Mouse (Mus musculus) midbrain, postnatal 0 days (tissue): ENCODE data around the gene Gas2l1. TPM values are rescaled to one million over a fixed set of nuclear protein-coding genes. Genes with fewer than 3 reads are reported as not detected.

ENCODE experiments used
- ATAC-seq: fragments of 200-750 bp; cut with Nextera tagmentation; 2 replicates; pipeline ENCODE4 v1.8.0; 2017; ENCODE audit warnings: moderate number of reproducible peaks, mild to moderate bottlenecking, moderate TSS enrichment, moderate library complexity; ENCODE audit not compliant: low FRiP score
- DNase-seq: peaks from one replicate; pipeline ENCODE4 v3.0.0-alpha.2; 2015; ENCODE audit warnings: low spot score
- H3K27ac ChIP-seq: fragments of 300-500 bp; sonication (generic); 2 replicates; pipeline ENCODE4 v1.5.1; 2014; ENCODE audit warnings: low read depth, mild to moderate bottlenecking, low read length, mixed read lengths
- H3K27me3 ChIP-seq: fragments of 300-500 bp; sonication (generic); 2 replicates; pipeline ENCODE4 v1.6.1; 2014; ENCODE audit warnings: low read length, control low read depth, mixed read lengths; ENCODE audit not compliant: insufficient read depth
- H3K36me3 ChIP-seq: fragments of 300-500 bp; sonication (generic); 2 replicates; pipeline ENCODE4 v1.6.1; 2014; ENCODE audit warnings: low read length, control low read depth, mixed read lengths; ENCODE audit not compliant: insufficient read depth
- H3K4me1 ChIP-seq: fragments of 300-500 bp; sonication (generic); 2 replicates; pipeline ENCODE4 v1.6.1; 2014; ENCODE audit warnings: mild to moderate bottlenecking, control low read depth, antibody characterized with exemption, low read length, mixed read lengths; ENCODE audit not compliant: insufficient read depth
- H3K4me2 ChIP-seq: fragments of 300-500 bp; sonication (generic); 2 replicates; pipeline ENCODE4 v1.6.1; 2014; ENCODE audit warnings: low read depth, mild to moderate bottlenecking, low read length, mixed read lengths; ENCODE audit not compliant: poor library complexity, severe bottlenecking
- H3K4me3 ChIP-seq: fragments of 300-500 bp; sonication (generic); 2 replicates; pipeline ENCODE4 v1.5.1; 2014; ENCODE audit warnings: low read depth, mild to moderate bottlenecking, low read length, moderate library complexity
- H3K9ac ChIP-seq: fragments of 300-500 bp; sonication (generic); replicated peaks from 2 replicates; pipeline ENCODE4 v1.6.1; 2014; ENCODE audit warnings: mild to moderate bottlenecking, low read length, moderate library complexity, mixed read lengths; ENCODE audit not compliant: poor library complexity, severe bottlenecking
- H3K9me3 ChIP-seq: fragments of 300-500 bp; sonication (generic); 2 replicates; pipeline ENCODE4 v1.6.1; 2016; ENCODE audit warnings: low read length, control low read depth
- CTCF ChIP-seq: IDR thresholded peaks from 2 replicates; pipeline ENCODE4 v1.5.1; 2016; ENCODE audit warnings: antibody characterized with exemption, mild to moderate bottlenecking
- WGBS: fragments of 180-500 bp; shearing (Covaris S2); extraction: QIAGEN DNeasy Blood & Tissue Kit; methylation state at CpG from one replicate; pipeline ENCODE4 v1.1.7; 2014; 5-methylcytosine and 5-hydroxymethylcytosine counted together
- polyA plus RNA-seq: library from polyadenylated mRNA; unstranded; fragments of >200 nt; fragmentation: Nextera tagmentation; extraction: Ambion mirVana; gene quantifications from 2 replicates; pipeline ENCODE4 v1.2.1, GENCODE M21; 2015
- total RNA-seq: library from RNA; depleted of rRNA; stranded (reverse); fragments of >200 nt; gene quantifications from 2 replicates; pipeline ENCODE4 v1.2.3, GENCODE M21; 2014

Gas2l1 gene
- total and polyA plus RNA-seq, 2 experiments from 2014 or later = 17.6 to 43.8 TPM

DNA sequence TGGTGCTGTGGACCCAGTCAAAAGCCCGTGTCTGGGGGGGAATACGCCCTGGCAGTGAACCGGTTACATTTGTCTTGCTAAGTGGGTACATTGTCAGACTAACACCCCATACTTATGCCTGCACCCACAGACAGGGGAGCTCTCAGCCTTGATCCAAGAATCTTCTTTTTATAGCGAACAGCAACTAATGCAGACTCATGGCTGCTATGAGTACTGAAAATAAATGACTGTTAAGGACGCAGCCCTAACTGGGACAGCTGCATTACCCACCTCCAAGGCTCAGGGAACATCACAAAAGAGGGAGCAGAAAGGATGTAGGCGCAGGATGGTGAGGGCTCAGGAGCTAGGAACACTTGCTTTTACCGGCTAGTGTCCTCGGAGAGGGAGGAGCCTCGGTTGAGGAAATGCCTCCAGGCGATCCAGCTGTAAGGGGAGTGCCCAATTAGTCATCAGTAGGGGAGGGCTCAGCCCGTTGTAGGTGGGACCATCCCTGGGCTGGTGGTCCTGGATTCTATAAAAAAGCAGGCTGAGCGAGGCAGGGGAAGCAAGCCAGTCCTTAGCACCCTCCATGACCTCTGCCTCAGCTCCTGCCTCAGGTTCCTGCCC lies 18.7 kb downstream of the Gas2l1 start:
- Histone ChIP-seq H3K27me3 (no peaks in the 10 kb centered on the region), H3K36me3 (peaks cover 18% of the 10 kb centered on the region), H3K9me3 (no peaks in the 10 kb centered on the region), H3K4me3 (no peak overlapping the region), H3K4me1 (no peaks in the 10 kb centered on the region), H3K9ac (no peak overlapping the region), H3K4me2 (no peak overlapping the region), H3K27ac (no peak overlapping the region)
- ATAC-seq = no peak
- WGBS = 50% methylated on average over 12 of the region's 12 CpGs
- TF ChIP-seq CTCF = no peak
- no peak for DNase-seq

- no peak overlapping the region for H3K27ac ChIP-seq
- no peak overlapping the region for H3K4me2 ChIP-seq
- peaks cover 52% of the 10 kb centered on the region for H3K36me3 ChIP-seq
- DNase-seq (no peak), ATAC-seq (no peak)
- no peak for TF ChIP-seq CTCF
- H3K27me3 ChIP-seq = no peaks in the 10 kb centered on the region
- WGBS = 86% methylated on average over 8 of the region's 8 CpGs
- H3K4me3 ChIP-seq = no peak overlapping the region
- H3K9me3 ChIP-seq = no peaks in the 10 kb centered on the region
- H3K9ac ChIP-seq = no peak overlapping the region
- no peaks in the 10 kb centered on the region for H3K4me1 ChIP-seq
Measured at GRCm38 (mm10) chr11:5042645-5043381, 22.3 kb downstream of the Gas2l1 start.

DNA sequence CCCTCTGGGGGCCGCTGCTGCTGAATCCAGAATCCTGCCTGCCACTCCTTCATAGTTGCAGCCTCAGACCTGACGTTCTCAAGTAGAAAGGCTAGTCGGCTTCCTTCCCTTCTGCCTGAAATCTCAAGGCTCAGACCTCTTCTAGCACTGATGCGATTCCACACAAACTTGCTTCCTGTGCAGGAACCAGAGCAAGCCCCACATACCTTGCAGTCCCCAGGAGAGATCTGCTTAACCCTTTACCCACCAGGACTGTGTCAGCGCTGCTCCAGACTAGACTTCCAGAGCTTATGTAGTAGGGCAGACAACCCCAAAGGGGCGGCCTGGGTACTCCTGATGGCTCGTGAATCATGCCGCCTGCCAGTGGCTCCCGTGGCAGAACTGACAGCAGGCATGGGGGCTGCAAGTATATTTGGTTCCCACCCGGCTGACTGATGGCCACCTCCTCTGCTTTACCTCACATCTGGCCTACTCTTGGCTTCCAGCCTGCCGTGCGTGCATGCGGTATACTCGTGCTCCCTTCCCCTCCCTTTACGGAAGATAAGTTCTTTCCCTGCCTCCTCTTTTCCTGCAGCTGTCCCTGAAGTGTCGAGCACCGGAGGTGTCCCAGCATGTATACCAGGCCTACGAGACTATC lies 23.9 kb downstream of the Gas2l1 start:
- TF ChIP-seq CTCF = no peak
- Histone ChIP-seq H3K9me3 (no peaks in the 10 kb centered on the region), H3K4me2 (no peak overlapping the region), H3K36me3 (peaks cover 67% of the 10 kb centered on the region), H3K9ac (no peak overlapping the region), H3K27ac (no peak overlapping the region), H3K4me3 (no peak overlapping the region), H3K4me1 (no peaks in the 10 kb centered on the region), H3K27me3 (no peaks in the 10 kb centered on the region)
- DNase-seq (no peak), ATAC-seq (no peak)
- 85% methylated on average over 18 of the region's 18 CpGs for WGBS

DNA sequence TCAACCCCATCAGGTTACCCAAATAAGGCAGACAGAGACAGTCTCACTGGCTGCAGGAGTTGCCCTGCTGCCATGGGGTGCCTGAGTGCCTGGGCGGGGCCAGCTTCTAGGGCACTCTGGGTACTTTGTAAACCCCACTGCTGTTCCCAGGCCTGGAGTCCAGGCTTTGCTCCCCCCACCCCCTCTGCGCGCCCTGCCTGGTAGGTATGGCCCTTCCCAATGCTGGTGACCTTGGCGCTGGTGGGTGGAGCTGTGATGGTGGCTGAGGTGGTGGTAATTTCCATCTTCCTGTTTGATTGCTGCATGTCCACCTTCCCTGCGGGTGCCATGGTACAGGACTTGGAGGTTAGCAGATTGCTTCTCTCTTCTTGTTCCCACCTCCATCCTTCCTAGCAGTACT lies 24.5 kb downstream of the Gas2l1 start:
- DNase-seq (no peak), ATAC-seq (no peak)
- Histone ChIP-seq H3K27ac (no peak overlapping the region), H3K4me1 (no peaks in the 10 kb centered on the region), H3K9ac (no peak overlapping the region), H3K9me3 (no peaks in the 10 kb centered on the region), H3K36me3 (peaks cover 73% of the 10 kb centered on the region), H3K4me3 (no peak overlapping the region), H3K27me3 (no peaks in the 10 kb centered on the region), H3K4me2 (no peak overlapping the region)
- 93% methylated on average over 5 of the region's 5 CpGs for WGBS
- no peak for TF ChIP-seq CTCF

DNA sequence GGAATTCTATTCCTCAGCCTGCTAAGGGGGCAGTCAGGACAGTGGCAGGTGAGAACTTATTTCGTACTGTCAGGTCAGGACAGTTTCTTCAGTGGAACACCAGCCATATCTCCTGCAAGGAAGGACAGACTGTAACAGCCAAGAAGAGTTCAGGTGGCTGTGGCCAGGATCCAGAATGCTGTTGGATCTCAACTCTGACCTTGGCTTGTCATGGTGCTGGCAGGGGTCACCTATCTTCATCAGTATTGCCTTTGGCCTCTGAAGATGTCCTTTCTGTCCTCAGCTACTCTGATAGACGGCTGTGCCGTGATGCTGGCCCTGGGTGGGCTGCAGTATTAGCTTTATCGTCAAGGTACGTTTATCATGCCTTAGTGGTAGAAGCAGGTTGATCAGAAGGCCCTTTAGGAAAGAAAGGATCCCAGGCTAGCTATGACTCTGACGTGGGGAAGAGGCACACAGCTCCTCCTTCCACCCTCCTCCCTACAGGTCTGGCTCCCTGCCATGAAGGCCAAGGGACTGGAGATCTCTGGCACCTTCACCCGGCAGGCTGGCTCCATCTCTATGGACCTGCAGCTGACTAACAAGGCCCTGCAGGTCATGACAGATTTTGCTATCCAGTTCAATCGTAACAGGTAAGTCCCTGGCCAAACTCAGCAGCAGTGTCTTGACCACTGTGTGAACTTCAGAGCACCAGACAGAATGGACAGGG lies 27.8 kb downstream of the Gas2l1 start:
- H3K4me1 ChIP-seq = no peaks in the 10 kb centered on the region
- peaks cover 96% of the 10 kb centered on the region for H3K36me3 ChIP-seq
- DNase-seq (no peak), ATAC-seq (no peak)
- WGBS = 89% methylated on average over 8 of the region's 8 CpGs
- no peak overlapping the region for H3K27ac ChIP-seq
- H3K9ac ChIP-seq = no peak overlapping the region
- no peaks in the 10 kb centered on the region for H3K9me3 ChIP-seq
- no peak overlapping the region for H3K4me3 ChIP-seq
- no peaks in the 10 kb centered on the region for H3K27me3 ChIP-seq
- TF ChIP-seq CTCF = no peak
- H3K4me2 ChIP-seq = no peak overlapping the region
